Mouse (Mus musculus): ENCODE measurements around the gene Ccdc171.
A peak's percentile ranks its signal among the peaks of the same experiment; 100 is the strongest.
"Not testable (repeated sequence)": the region's sequence is repeated elsewhere in the genome, so short reads cannot be mapped to it uniquely, and the experiment has no call there.

The Ccdc171 gene

DNA sequence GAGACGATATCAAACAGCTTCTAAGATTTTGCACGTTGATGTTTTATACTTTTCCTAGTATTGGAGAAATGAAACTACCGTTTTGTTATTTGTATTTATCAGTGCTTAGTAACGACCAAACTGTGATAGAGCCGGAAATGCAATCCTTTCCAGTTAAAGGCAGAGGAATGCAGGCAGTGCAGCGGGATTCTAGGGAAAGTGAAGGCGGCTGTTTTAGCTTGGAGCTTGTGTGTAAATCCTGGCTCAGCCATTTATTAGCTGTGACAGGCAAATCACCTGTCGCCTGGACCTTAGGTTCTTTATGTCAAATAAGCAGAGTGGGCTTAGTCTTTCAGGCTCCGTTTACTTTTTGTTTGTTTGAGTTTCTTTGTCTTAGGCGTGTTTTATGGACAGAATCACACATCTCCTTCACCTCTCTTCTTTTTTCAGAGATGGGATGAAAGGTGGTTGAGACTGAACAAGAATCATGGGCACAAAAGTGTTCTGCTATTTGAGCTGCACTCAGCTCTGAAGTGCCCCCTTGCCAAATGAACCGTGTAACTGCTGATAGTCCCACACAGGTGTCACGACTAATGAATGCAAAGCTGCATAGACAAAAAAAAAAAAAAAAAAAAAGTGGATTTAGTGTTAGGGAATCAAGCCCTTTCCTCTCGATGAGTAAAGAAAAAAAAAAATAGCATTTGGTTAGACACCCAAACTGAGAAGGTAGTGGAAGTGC, 1.1 kb downstream of the Ccdc171 start:
- no peak for DNase-seq (ENCODE audit: low spot score)

DNA sequence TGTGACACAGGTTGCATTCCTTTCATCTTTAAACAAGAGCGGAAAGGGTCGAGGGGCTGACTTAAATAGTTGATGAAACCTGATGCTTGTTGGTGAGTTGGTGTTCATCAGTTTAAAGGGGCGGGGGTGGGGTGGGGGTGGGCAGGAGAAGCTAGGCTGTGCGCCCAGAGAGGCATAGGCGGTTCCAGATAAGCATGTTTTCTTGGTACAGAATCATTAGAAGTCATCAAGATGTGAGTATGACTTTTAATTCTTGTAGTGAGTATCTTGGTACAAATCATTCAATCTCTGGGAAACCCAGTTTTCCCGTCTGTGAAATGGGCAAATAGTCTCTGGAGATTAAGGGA, 1.6 kb downstream of the Ccdc171 start:
- DNase-seq (ENCODE audit: low spot score) = no peak

DNA sequence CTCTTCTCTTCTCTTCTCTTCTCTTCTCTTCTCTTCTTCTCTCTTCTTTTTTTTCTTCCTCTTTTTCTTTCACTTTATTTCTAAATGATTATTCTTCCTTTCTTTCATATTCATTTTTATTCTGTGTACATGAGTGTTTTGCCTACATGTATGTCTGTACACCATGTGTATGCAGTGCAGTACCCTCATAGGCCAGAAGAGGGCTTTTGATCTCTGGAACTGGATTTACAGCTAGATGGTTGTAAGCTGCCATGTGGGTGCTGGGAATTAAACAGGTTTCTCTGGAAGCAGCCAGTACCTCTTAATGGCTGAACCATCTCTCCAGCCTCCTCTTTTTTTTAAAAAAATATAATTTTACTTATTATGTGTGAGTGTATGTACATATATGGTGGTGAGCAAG, 2.6 kb downstream of the Ccdc171 start:
- no peak for DNase-seq (ENCODE audit: low spot score)

DNA sequence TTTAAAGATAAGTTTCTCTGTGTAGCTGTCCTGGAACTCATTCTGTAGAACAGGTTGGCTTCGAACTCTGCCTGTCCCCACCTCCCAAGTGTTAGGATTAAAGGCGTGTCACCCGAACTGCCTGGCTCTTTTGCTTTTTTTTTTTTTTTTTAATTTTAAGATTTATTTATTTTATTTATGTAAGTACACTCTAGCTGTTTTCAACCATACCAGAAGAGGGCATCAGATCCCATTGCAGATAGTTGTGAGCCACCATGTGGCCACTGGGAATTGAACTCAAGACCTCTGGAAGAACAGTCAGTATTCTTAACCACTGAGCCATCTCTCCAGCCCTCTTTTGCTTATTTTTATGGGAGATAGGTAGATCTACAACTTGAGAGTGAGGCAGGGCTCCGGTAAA, 4.7 kb downstream of the Ccdc171 start:
- DNase-seq (ENCODE audit: low spot score) = not testable (repeated sequence)

DNA sequence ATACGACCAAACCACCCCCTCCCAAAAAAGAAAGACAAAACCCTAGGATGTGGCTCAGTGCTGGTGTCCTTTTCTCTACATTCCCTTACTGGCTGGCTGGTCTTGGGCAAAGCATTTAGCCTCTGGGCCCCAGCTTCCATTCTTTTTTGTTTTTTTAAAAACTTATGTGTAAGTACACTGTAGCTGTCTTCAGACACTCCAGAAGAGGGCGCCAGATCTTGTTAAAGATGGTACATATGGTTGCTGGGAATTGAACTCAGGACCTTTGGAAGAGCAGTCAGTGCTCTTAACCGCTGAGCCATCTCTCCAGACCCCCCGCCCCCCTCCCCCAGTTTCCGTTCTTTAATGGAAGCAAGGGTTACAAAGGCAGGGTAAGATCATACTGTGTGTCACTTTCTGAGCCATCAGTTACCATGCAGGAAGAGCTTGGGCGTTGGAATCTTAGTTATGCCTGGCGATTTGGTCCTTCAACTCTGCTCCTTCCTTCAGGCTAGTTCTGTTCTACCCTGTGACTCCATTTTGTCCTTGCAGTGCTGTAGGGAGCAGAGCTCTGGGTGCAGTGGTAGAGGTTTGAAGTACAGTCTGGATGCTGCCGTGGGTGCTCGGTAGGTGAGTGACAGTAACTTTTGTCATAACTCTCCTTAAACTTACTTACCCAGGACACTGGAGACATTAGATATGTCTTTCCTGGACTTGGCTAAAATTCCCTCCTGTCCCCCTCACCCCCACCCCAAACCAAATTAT, 8.0 kb downstream of the Ccdc171 start:
- no peak for DNase-seq (ENCODE audit: low spot score)

DNA sequence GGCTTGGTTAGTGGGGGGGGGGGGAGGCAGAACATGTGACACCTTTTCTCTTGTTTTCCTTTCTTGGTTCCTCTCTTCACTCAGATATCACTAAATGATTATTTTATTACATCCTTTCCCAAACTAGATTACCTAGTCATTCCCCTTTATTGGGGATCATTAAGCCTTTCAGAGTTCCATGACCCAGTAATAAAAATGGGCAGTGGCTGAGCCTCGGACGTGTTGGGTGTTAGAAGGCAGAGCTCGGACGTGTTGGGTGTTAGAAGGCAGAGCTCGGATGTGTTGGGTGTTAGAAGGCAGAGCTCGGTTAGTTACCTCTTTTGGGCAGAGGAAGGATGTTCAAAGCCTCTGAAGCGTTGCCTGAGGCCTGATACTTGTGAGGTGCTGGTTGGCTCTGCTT, 8.7 kb downstream of the Ccdc171 start:
- DNase-seq (ENCODE audit: low spot score) = no peak

DNA sequence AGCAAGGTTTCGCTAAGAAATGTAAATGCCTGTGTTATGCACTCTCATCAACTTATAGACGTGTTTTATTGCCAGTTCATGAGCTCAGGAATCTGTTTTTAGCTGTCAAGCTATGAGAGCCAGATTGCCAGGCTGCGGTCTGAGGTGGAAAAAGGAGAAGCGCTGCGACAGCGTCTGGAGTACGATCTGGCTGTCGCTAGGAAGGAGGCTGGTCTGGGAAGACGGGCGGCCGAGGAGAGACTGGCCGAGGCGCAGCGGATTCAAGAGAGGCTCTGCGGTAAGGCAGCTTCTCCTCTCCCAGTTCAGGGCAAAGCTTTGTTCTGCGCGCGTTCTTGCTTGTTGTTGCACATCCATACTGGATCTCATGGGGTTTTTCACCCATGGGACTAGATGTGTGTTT, 24.2 kb downstream of the Ccdc171 start:
- DNase-seq (ENCODE audit: low spot score) = no peak

DNA sequence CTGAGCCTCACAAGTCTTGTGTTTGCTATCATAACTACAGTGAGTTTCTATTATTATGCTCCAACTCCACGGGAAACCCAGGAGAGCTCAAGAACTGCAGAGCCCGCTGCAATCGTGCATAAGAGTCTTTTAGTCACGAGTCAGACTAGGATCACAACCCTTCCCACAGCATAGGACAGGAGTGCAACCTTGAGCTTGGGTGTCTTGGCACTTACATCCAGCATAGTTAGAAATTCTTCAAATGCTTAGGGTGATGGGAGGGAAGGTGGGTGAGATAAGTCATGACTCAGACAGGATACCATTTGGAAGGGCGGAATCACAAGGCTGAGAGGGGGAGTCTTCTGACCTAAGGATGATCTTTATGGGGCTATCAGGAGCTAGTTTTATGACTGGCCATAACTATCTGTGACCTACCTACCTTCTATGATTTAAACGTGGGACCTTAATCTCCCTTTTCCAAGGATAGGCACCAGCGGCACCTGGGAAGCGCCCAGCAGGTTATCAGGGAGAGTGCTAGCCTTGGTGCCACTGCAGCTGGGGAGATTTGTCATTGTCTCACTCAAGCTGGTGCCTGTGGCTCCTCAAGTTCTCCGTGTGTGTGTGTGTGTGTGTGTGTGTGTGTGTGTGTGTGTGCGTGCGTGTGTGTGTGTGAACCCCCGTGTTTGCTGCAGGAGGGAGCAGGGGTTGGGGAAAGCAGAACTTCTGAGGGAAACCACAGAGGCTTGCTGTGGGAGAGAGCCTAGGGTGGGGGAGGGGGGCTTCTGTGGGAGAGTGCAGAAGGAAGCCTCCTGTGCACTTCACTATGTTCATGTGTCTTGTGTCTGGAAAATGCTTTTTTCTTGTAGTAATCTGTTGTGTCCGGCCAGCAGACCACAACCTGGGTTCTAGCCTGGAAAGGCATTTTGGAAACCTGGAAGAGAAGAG, 42.1 kb downstream of the Ccdc171 start:
- no peak for DNase-seq (ENCODE audit: low spot score)

DNA sequence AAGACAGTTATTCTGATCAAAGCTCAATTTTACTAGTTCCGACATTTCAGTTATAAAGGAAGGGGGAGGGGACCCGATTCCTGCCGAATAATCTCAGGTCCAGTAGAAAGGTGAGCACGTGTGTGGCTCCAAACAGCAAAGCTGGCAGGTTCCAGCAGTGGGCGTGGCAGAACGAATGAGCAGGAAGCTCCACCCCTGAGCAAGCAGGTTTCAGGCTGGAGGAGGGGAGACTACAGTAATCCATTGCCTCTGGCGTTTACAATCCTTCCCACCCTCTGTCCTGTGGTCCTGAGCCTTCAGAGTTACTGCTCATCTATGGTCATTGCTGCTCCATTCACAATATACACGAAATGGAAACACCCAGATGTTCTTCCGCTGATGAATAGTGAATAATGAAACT, 42.8 kb downstream of the Ccdc171 start:
- DNase-seq (ENCODE audit: low spot score) = peak; percentile 23

DNA sequence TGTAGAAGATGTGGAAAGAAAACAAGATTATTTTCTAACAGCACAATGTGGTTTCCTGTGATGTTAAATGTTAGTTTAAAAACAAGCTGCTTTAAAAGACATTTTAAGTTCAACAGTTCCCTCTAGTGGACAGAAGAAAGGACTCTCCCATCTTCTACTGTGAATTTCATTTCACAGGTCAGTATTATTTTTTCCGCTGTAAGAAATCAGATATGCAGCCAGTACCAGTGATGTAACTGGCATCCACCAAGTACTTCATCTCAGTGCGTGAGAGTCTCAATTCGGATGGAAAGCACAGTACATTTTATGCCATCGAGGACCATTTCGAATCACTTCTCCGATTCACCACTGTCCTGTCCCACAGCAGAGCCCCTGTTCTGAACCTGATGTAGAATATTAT, 45.2 kb downstream of the Ccdc171 start:
- DNase-seq (ENCODE audit: low spot score) = no peak

DNA sequence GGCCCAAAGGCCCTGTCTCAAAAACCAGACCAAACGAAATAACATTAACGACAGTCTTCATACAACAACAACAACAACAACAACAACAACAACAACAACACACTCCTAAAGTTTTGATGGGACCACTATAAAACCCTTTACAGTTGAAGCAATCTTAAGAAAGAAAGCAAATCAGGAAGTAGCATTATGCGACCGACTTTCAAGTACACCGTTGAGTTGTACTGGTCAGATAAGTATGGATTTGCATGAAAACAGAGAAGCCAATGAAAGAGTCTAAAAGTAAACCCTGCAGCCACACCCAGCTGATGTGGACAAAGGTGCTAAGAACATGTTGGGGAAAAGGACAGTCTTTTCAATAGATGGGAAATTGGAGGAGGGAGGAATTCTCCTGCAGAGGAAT, 45.7 kb downstream of the Ccdc171 start:
- DNase-seq (ENCODE audit: low spot score) = no peak

DNA sequence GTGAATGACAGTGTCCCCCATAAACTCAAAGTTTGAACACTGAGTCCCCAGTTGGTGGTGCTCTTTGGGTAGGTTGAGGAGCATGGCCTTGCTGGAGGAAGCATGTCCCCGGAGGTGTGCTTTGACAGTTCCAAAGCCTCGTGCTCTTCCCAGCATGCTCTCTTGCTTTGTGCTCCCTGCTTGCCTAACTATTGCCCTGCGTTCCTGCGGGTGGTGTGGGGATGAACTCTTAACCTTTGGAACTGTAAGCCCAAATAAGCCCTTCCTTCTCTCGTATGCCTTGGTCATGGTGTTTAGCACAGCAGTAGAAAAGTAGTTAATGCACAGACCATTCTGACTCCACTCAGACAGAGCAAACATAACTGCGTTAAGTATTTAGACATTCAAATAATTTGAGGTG, 47.2 kb downstream of the Ccdc171 start:
- no peak for DNase-seq (ENCODE audit: low spot score)

DNA sequence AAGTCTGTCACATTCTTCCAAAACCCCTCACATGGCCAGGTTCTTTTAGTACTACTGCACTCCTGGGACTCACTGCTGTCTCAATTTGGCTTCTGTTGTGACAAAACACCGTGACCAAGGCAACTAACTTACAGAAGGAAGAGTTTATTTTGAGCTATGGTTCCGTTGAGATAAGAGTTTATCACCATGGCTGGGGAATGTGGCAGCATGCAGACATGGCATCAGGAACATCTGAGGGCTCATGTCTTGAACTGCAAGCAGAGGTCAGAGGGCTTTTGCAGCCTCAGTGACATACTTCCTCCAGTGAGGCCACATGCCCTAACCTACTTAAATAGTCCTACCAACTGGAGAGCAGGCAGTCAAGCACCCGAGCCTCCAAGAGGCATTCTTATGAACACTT, 51.0 kb downstream of the Ccdc171 start:
- DNase-seq (ENCODE audit: low spot score) = no peak

DNA sequence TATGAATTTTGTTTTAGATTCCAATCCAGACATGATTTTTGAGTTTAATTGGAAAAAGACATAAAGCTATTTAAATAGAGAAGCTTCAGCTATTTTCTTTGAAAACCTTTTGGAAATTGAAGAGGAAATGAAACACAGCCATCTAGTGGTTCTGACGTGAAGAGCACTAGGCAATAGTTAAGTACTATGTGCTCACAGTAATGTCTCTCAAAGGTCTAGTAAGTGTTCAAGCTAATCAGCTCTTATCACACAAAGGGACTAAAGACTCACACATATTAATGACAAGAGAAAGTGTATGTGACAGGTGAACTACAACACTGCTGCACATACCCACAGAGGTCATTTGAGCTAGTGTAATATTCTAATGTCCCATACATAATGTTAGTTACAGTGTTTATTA, 54.8 kb downstream of the Ccdc171 start:
- no peak for DNase-seq (ENCODE audit: low spot score)

DNA sequence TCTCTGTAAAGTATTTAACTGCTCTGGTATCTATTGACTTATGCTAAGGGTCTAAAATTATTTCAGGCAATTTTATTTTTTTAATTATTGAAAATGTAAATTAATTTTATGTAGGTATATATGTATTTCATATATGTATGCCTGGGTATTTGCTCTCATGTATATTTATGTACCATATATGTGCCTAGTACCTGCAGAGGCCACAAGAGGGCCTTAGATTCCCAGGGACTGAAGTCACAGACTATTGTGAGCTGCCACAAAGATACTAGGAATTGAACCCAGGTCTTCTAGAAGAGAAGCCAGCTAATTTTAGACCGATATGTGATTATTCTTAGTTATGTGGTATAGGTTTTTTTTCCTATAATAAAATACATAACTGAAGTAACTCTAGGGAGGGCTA, 62.2 kb downstream of the Ccdc171 start:
- no peak for DNase-seq (ENCODE audit: low spot score)

DNA sequence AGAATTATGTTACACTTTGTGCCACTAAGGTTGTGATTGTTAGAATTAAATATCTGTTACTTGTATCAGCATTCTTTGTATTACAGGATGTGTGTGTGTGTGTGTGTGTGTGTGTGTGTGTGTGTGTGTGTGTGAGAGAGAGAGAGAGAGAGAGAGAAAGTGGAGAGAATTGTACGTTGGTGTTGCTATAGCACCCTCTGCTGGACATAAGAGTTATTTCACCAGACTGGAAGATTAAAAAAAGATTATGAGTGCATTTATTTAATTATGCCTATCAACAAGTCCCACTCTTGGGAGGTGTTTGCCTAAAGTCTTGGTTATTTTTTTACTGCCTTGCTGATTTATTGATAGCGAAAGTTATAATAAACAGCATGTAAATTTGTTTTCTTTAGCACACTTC, 71.1 kb downstream of the Ccdc171 start:
- DNase-seq (ENCODE audit: low spot score) = no peak

DNA sequence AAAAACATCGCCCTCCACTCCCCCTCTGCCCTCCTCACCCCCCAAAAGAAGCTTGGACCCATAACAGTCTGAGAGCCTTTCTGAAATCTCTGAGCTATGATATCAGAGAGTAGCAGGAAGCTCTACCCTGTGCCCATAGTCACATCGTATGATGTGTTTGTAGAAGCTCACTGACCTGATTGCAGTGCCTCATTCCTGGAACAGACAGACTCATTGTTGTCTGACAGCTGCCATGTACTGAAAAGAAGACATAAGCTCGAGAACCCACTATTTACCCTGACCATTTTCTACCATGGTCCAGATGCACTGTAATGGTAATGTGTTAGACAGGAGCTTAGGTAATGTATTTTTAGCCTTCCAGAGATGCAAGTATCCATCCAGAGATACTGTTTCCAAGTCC, 85.8 kb downstream of the Ccdc171 start:
- no peak for DNase-seq (ENCODE audit: low spot score)

DNA sequence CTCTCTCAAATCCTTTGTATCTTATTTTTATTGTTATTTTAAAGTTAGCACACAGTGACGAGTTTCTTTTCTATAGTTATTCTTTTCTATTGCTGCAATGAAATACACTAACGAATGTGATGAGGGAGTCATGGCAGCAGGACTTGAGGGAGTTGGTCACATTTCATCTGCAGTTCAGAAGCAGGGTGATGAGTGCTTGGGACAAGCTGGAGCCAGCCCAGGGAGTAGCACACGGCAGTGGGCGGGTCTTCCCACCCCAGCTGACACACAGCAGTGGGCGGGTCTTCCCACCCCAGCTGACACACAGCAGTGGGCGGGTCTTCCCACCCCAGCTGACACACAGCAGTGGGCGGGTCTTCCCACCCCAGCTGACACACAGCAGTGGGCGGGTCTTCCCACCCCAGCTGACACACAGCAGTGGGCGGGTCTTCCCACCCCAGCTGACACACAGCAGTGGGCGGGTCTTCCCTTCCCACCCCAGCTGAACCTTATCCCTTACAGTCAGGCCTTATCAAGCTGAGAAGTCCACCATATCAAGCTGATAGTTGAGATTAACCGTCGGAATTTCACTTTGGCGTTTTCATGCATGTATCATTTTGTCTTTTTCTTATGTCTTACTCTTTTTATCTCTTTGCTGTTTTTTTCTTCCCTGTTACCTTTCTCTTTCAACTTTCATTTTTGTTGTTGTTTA, 97.8 kb downstream of the Ccdc171 start:
- DNase-seq (ENCODE audit: low spot score) = not testable (repeated sequence)

DNA sequence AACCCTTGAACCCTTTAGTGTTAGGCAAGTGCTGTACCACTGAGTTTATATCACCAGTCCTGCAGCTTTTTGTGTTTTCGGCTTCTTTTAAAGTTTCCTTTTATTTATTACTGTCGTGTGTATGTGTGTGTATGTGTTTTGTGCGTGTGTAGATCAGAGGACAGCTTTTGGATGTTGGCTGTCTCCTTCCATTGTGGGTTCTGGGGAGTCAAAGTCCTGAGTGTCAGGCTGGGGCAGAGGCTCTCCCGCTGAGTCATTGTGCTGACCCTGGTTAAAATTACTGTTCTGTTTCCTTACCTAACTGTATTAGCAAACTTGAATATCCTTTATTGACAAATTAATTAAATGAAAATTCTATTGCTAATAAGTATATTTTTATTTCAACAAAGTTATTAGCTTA, 98.4 kb downstream of the Ccdc171 start:
- DNase-seq (ENCODE audit: low spot score) = no peak

DNA sequence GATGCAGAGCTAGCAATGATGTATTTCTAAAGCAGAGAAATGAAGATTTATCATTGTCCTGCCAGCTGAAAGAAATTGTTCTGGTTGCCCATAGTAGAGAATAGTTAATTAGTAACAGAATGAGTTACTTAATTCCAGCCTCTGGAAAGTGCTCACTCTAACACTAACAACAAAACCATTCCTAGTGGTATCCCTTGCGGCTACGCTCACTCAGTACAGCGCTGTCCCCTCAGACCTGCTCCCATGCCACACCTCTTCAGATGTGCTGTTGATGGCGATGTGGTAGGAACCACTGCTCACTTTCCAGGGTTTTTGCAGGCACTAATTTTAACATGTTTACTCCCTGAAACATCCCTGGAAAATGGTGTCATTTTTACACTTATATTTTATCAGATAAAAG, 126.1 kb downstream of the Ccdc171 start:
- no peak for DNase-seq (ENCODE audit: low spot score)

DNA sequence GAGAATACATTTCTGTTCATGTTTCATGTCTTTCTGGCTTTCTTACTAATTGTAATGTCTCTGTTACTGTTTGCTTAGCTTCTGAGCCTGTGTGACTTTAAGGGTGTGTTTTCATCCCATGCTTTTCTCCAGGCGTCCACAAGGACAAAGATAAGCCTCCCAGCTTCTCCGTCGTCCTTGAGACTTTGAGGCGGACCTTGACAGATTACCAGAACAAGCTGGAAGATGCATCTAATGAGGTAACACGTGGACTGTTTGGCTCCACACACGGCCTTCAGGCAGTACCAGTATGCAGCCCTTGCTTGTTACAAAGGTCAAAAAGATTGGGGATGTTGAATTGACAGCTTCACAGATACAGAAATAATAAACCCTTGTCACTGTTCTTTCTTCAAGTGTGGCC, 130.1 kb downstream of the Ccdc171 start:
- DNase-seq (ENCODE audit: low spot score) = peak; percentile 93

DNA sequence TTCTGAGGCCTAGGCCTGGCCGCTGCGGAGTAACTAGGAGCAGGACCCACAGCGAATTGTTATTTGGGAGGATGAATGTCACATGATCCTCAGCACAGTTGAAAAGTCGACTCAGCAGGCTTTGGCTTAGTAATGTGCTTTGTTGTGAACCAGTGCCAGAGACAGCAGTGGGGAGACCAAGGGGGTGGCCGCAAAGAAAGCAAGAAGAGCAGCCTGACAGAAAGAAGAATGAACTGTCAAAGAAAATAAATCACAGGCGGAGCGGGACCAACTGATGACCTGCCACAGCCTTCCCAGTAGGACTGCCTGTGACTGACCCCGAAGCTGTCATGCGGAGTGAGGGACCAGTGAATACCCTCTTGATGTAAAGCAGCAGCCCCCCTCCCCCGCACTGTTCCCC, 131.2 kb downstream of the Ccdc171 start:
- DNase-seq (ENCODE audit: low spot score) = peak; percentile 53
